Comparison of ENCODE assay signal across 27 mouse cellular contexts in the genomic region with DNA sequence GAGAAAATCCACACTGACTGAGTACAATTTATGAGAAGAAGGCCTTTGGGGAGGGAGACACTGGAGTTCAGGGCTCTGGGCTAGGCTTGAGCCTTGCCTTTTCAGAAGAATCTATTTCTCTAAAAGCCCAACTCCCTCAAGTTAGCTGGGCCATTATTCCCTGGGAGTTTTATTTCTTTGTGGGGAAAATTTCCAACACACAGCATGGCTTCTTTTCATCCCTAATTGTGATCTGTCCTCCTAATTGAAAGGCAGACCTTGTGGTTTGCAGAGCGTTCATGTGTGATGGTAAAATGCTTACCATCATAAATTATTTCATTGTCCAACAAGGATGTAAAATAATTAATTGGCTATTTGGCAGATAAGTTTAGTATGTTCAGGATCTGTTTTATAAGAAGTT.
DNase-seq lines count a peak whose midpoint lies in the region; ATAC-seq and TF ChIP-seq lines count a peak whose summit lies in the region.
"Had no signal": no experiment of that assay in that cellular context is flagged by ENCODE, and none has a peak within 500 bp of the region (broad histone marks: within the 10 kb centered on the region; RNA-seq: fewer than 3 reads in every experiment).

No protein-coding gene starts in this region.

- no peak overlapping the region for H3K4me2 ChIP-seq in forebrain, embryonic 14.5 days (ENCODE audit: low read length)
- no peak overlapping the region for H3K4me2 ChIP-seq in forebrain, embryonic 12.5 days
- H3K4me2 ChIP-seq in kidney, embryonic 16.5 days (replicated peaks; ENCODE audit: low read depth, low read length) = no peak overlapping the region
- H3K4me2 ChIP-seq: embryonic facial prominence, embryonic 13.5 days; forebrain, embryonic 15.5 days; heart, embryonic 11.5 days; hindbrain, embryonic 15.5 days; intestine, embryonic 15.5 days had no signal

- H3K9ac ChIP-seq in forebrain, embryonic 14.5 days (ENCODE audit: low read length) = no peak overlapping the region
- H3K9ac ChIP-seq in forebrain, embryonic 12.5 days = no peak overlapping the region
- H3K9ac ChIP-seq in kidney, embryonic 16.5 days (replicated peaks; ENCODE audit: low read length) = no peak overlapping the region
- H3K9ac ChIP-seq: embryonic facial prominence, embryonic 13.5 days; forebrain, embryonic 15.5 days; hindbrain, embryonic 15.5 days; intestine, embryonic 15.5 days had no signal

- peak; percentile 27 for DNase-seq in forebrain, embryonic 14.5 days (ENCODE audit: low spot score)
- no peak for DNase-seq in kidney, adult 18-20 months
- DNase-seq in Muller cell, postnatal 12 days (ENCODE audit: inconsistent ontology term) = peak; percentile 89
- DNase-seq in brain, embryonic 14.5 days (ENCODE audit: low read depth) = peak; percentile 56
- no peak for DNase-seq in heart, postnatal 36 days
- no peak for DNase-seq in layer of hippocampus, adult 9-11 months
- DNase-seq: adrenal gland, adult 8-10 months; adrenal gland, postnatal 25 days; cerebellum, adult 18-20 months; cerebellum, adult 9-10 months; cerebellum, postnatal 36 days; embryo, embryonic 11 days; gastrocnemius, adult 2 months; gastrocnemius, postnatal 14 days; heart, adult 11 months; heart, postnatal 4 days had no signal

- intact Hi-C loops in heart, postnatal 36 days (cut with DNase I) = no loop called here

- ATAC-seq in forebrain, embryonic 14.5 days = no peak
- no peak for ATAC-seq in forebrain, embryonic 12.5 days (ENCODE audit: low FRiP score)
- ATAC-seq in kidney, embryonic 16.5 days (ENCODE audit: low FRiP score, low TSS enrichment) = no peak
- ATAC-seq: activated CD4-positive, CD25-positive, alpha-beta regulatory T cell, adult 4 months; CD4-positive, CD25-positive, alpha-beta regulatory T cell, adult 4 months; forebrain, embryonic 15.5 days; intestine, embryonic 15.5 days had no signal

- no peaks in the 10 kb centered on the region for H3K36me3 ChIP-seq in forebrain, embryonic 14.5 days (ENCODE audit: control insufficient read depth, insufficient read depth, low read length)
- no peaks in the 10 kb centered on the region for H3K36me3 ChIP-seq in forebrain, embryonic 12.5 days (replicated peaks)
- no peaks in the 10 kb centered on the region for H3K36me3 ChIP-seq in kidney, embryonic 16.5 days (ENCODE audit: insufficient read depth, low read length)
- H3K36me3 ChIP-seq: embryonic facial prominence, embryonic 10.5 days; embryonic facial prominence, embryonic 13.5 days; forebrain, embryonic 15.5 days; hindbrain, embryonic 15.5 days; intestine, embryonic 15.5 days had no signal

- H3K9me3 ChIP-seq in forebrain, embryonic 14.5 days (replicated peaks; ENCODE audit: control insufficient read depth, low read length) = no peaks in the 10 kb centered on the region
- no peaks in the 10 kb centered on the region for H3K9me3 ChIP-seq in forebrain, embryonic 12.5 days
- no peaks in the 10 kb centered on the region for H3K9me3 ChIP-seq in kidney, embryonic 16.5 days (ENCODE audit: low read length)
- H3K9me3 ChIP-seq: embryonic facial prominence, embryonic 10.5 days; embryonic facial prominence, embryonic 13.5 days; forebrain, embryonic 15.5 days; hindbrain, embryonic 15.5 days; intestine, embryonic 15.5 days had no signal

- TF ChIP-seq POLR2A in brain, embryonic 14.5 days (IDR thresholded peaks at IDR 0.05; ENCODE audit: borderline replicate concordance, extremely low read depth, insufficient read depth, insufficient read length, poor library complexity, severe bottlenecking) = no peak

- H3K27me3 ChIP-seq in forebrain, embryonic 14.5 days (replicated peaks; ENCODE audit: control insufficient read depth, insufficient read depth, low read length) = no peaks in the 10 kb centered on the region
- H3K27me3 ChIP-seq in forebrain, embryonic 12.5 days = no peaks in the 10 kb centered on the region
- H3K27me3 ChIP-seq in kidney, embryonic 16.5 days (ENCODE audit: insufficient read depth, low read length) = no peaks in the 10 kb centered on the region
- H3K27me3 ChIP-seq: embryonic facial prominence, embryonic 13.5 days; forebrain, embryonic 15.5 days; hindbrain, embryonic 15.5 days; intestine, embryonic 15.5 days had no signal

- WGBS in forebrain, embryonic 14.5 days = 29% methylated on average over 1 of the region's 1 CpGs
- WGBS in forebrain, embryonic 12.5 days = 40% methylated on average over 1 of the region's 1 CpGs
- 29% methylated on average over 1 of the region's 1 CpGs for WGBS in kidney, embryonic 16.5 days

- H3K4me1 ChIP-seq in forebrain, embryonic 14.5 days (ENCODE audit: control insufficient read depth, insufficient read depth, low read length) = peaks cover 12% of the 10 kb centered on the region; the same call in 1 of the 2 replicates
- peaks cover 14% of the 10 kb centered on the region; the same call in 1 of the 2 replicates for H3K4me1 ChIP-seq in forebrain, embryonic 12.5 days
- H3K4me1 ChIP-seq in kidney, embryonic 16.5 days (ENCODE audit: insufficient read depth, low read length) = peaks cover 3% of the 10 kb centered on the region; the same call in 1 of the 2 replicates
- H3K4me1 ChIP-seq: hindbrain, embryonic 15.5 days; intestine, embryonic 15.5 days had no signal

- H3K27ac ChIP-seq in forebrain, embryonic 14.5 days (ENCODE audit: low read depth, low read length) = no peak overlapping the region
- no peak overlapping the region for H3K27ac ChIP-seq in forebrain, embryonic 12.5 days
- H3K27ac ChIP-seq in kidney, embryonic 16.5 days (ENCODE audit: low read length) = 0 out of 2 replicates have a peak overlapping the region, but pooled peaks have one; percentile 11
- H3K27ac ChIP-seq: embryonic facial prominence, embryonic 10.5 days; embryonic facial prominence, embryonic 13.5 days; forebrain, embryonic 15.5 days; gastrocnemius, adult 2 months; hindbrain, embryonic 15.5 days; intestine, embryonic 15.5 days had no signal

- H3K4me3 ChIP-seq in forebrain, embryonic 14.5 days (ENCODE audit: low read depth, low read length) = no peak overlapping the region
- H3K4me3 ChIP-seq in forebrain, embryonic 12.5 days (replicated peaks) = no peak overlapping the region
- H3K4me3 ChIP-seq in kidney, embryonic 16.5 days (ENCODE audit: low read length) = no peak overlapping the region
- H3K4me3 ChIP-seq: embryonic facial prominence, embryonic 10.5 days; embryonic facial prominence, embryonic 13.5 days; erythroblast, embryonic 14.5 days; forebrain, embryonic 15.5 days; gastrocnemius, adult 2 months; hindbrain, embryonic 15.5 days; intestine, embryonic 15.5 days had no signal

- TF ChIP-seq CTCF in brain, embryonic 14.5 days (IDR thresholded peaks at IDR 0.05; ENCODE audit: borderline replicate concordance, extremely low read depth, insufficient read depth, insufficient read length) = no peak

Comparison
In these comparisons a context has a peak if more than half of its experiments do, and no peak if none do; other contexts are left out.
1. DNase-seq: peak in forebrain, embryonic 14.5 days (single experiment), Muller cell, postnatal 12 days (single experiment) and brain, embryonic 14.5 days (single experiment); none in kidney, adult 18-20 months (single experiment), heart, postnatal 36 days (0 of 2) and layer of hippocampus, adult 9-11 months (single experiment).